In the genomic region with DNA sequence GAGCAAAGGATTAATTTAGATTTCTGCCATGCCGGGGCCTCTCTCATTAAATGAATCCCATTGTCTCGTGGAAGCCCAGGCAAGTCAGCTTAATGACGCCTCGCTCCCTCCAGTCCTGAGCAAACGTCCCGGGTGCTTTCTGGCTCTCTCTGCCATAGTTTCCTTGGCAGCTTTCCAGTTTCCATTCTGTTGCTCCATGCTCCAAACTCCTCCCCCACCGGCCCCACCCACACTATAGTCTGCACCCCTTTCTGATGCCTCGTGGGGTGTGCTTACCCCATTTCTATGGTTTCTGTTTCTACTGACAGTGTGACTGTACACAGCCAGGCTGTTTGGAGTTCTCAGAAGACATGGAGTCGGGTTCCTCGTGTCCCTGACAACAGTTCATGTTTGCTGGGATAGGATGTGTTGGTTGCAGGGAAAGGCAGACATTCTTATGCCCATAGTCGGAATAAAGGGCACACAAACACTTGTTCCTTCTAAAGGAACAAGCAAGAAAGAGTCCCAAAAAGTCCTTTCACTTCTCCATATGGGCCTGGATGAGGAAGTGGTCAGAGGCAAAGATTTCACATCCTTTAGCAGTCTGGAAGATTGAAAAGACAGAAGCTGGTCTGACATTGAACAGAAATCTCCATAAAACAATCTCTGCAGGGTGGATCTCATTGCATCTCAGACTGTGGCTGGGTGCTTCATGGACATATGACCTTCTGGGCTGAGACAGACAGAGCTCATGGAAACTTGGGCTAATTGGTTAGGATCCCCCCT, we compare ENCODE assay signal across 8 mouse cellular contexts. TPM values are rescaled to one million over a fixed set of nuclear protein-coding genes. Genes with fewer than 3 reads are reported as not detected.
DNase-seq lines count a peak whose midpoint lies in the region; ATAC-seq and TF ChIP-seq lines count a peak whose summit lies in the region.

No protein-coding gene starts in this region.

- peak overlapping the region; percentile 33; the same call in 1 of the 2 replicates for H3K27ac ChIP-seq in hindbrain, postnatal 0 days
- peak overlapping the region; percentile 88 for H3K27ac ChIP-seq in midbrain, embryonic 10.5 days (replicated peaks)

- H3K9ac ChIP-seq in hindbrain, postnatal 0 days (replicated peaks; ENCODE audit: low read length): no peak overlapping the region

- WGBS in hindbrain, postnatal 0 days: 17% methylated on average over 11 of the region's 11 CpGs
- WGBS in midbrain, embryonic 10.5 days: 33% methylated on average over 11 of the region's 11 CpGs

- no peaks in the 10 kb centered on the region for H3K4me1 ChIP-seq in hindbrain, postnatal 0 days (ENCODE audit: insufficient read depth, low read length)
- H3K4me1 ChIP-seq in midbrain, embryonic 10.5 days: peaks cover 51% of the 10 kb centered on the region

- intact Hi-C loops in left cerebral cortex, postnatal 10 days (cut with DNase I): no loop called here

- peak; percentile 3 for DNase-seq in cerebellum, adult 9-10 months
- DNase-seq in adrenal gland, postnatal 14 days: peak; percentile 71
- peak; percentile 66 for DNase-seq in gastrocnemius, postnatal 25 days
- peak; percentile 77 for DNase-seq in hindbrain, postnatal 0 days (ENCODE audit: low spot score)
- DNase-seq in left cerebral cortex, postnatal 10 days (ENCODE audit: extremely low spot score in 1 of 2, low spot score in 2 of 2): peak; percentile 50 to 77
- DNase-seq in midbrain, embryonic 10.5 days (ENCODE audit: low spot score): no peak
- peak; percentile 38 for DNase-seq in urinary bladder, postnatal 25 days (ENCODE audit: low spot score)

- no peaks in the 10 kb centered on the region for H3K27me3 ChIP-seq in hindbrain, postnatal 0 days (ENCODE audit: insufficient read depth, low read length)
- H3K27me3 ChIP-seq in midbrain, embryonic 10.5 days (ENCODE audit: low read depth, poor library complexity, severe bottlenecking): peaks cover 22% of the 10 kb centered on the region

- ATAC-seq in cerebellum, adult (ENCODE audit: insufficient number of reproducible peaks, low FRiP score, low TSS enrichment): no peak
- ATAC-seq in hindbrain, postnatal 0 days: peak; percentile 57; the same call in 1 of the 2 replicates

- H3K9me3 ChIP-seq in hindbrain, postnatal 0 days (ENCODE audit: low read length): no peaks in the 10 kb centered on the region
- H3K9me3 ChIP-seq in midbrain, embryonic 10.5 days (replicated peaks): no peaks in the 10 kb centered on the region

- H3K36me3 ChIP-seq in hindbrain, postnatal 0 days (ENCODE audit: insufficient read depth, low read length): no peaks in the 10 kb centered on the region
- no peaks in the 10 kb centered on the region for H3K36me3 ChIP-seq in midbrain, embryonic 10.5 days

- H3K4me3 ChIP-seq in hindbrain, postnatal 0 days (ENCODE audit: low read length): no peak overlapping the region
- no peak overlapping the region for H3K4me3 ChIP-seq in midbrain, embryonic 10.5 days

- no peak overlapping the region for H3K4me2 ChIP-seq in hindbrain, postnatal 0 days (ENCODE audit: low read depth, low read length)

- no peak for TF ChIP-seq CTCF in hindbrain, postnatal 0 days (IDR thresholded peaks at IDR 0.05; ENCODE audit: low read depth)

RNA-seq across cellular contexts. Expression of a gene that starts 25.5 kb away (rescaled TPM):
- total RNA-seq in adrenal gland, postnatal 14 days (2021): 60.5 and 60.7 TPM in 2 replicates
- 10 to 100 TPM; 11.1 to 19.3 TPM for total RNA-seq in gastrocnemius, postnatal 25 days (2021)
- 111 and 114 TPM in 2 replicates for total RNA-seq in hindbrain, postnatal 0 days (2014; rRNA removed)
- polyA plus RNA-seq in hindbrain, postnatal 0 days (2015; fragmentation: Nextera tagmentation; extraction: Ambion mirVana): 71.4 and 81.6 TPM in 2 replicates
- 100 to 1,000 TPM; 148 to 169 TPM for total RNA-seq in left cerebral cortex, postnatal 10 days (2021)
- 62.5 and 74.5 TPM in 2 replicates for polyA plus RNA-seq in midbrain, embryonic 10.5 days (2016; fragmentation: Nextera tagmentation; extraction: Ambion mirVana)
